Mouse (Mus musculus) liver, embryonic 11.5 days (tissue): ENCODE data around the gene Epb41. TPM values are rescaled to one million over a fixed set of nuclear protein-coding genes. Genes with fewer than 3 reads are reported as not detected.

ENCODE experiments used
- ATAC-seq: fragments of 200-750 bp; cut with Nextera tagmentation; replicated peaks from 2 replicates; pipeline ENCODE4 v1.8.0; 2017; ENCODE audit warnings: moderate number of reproducible peaks, mild to moderate bottlenecking, moderate TSS enrichment, moderate library complexity; ENCODE audit not compliant: low FRiP score
- DNase-seq: peaks from one replicate; pipeline ENCODE4 v3.0.0-alpha.2; 2017; ENCODE audit warnings: low spot score
- H3K27ac ChIP-seq: fragments of 300-500 bp; sonication (generic); 2 replicates; pipeline ENCODE4 v1.5.1; 2014; ENCODE audit warnings: mild to moderate bottlenecking, low read depth, low read length, control low read depth
- H3K27me3 ChIP-seq: fragments of 300-500 bp; sonication (generic); replicated peaks from 2 replicates; pipeline ENCODE4 v1.6.1; 2014; ENCODE audit warnings: low read length, mixed read lengths; ENCODE audit not compliant: control insufficient read depth, insufficient read depth
- H3K36me3 ChIP-seq: fragments of 300-500 bp; sonication (generic); 2 replicates; pipeline ENCODE4 v1.6.1; 2014; ENCODE audit warnings: mild to moderate bottlenecking, low read length, moderate library complexity, mixed read lengths; ENCODE audit not compliant: control insufficient read depth, insufficient read depth
- H3K4me1 ChIP-seq: fragments of 300-500 bp; sonication (generic); replicated peaks from 2 replicates; pipeline ENCODE4 v1.6.1; 2014; ENCODE audit warnings: low read length, mixed read lengths; ENCODE audit not compliant: control insufficient read depth, insufficient read depth
- H3K4me2 ChIP-seq: fragments of 300-500 bp; sonication (generic); 2 replicates; pipeline ENCODE4 v1.6.1; 2014; ENCODE audit warnings: mild to moderate bottlenecking, control low read depth, moderate library complexity
- H3K4me3 ChIP-seq: fragments of 300-500 bp; sonication (generic); 2 replicates; pipeline ENCODE4 v1.5.1; 2014; ENCODE audit warnings: low read depth, low read length, control low read depth
- H3K9ac ChIP-seq: fragments of 300-500 bp; sonication (generic); 2 replicates; pipeline ENCODE4 v1.6.1; 2014; ENCODE audit warnings: low read depth, low read length, control low read depth
- H3K9me3 ChIP-seq: fragments of 300-500 bp; sonication (generic); 2 replicates; pipeline ENCODE4 v1.6.1; 2016; ENCODE audit warnings: low read length, inconsistent platforms, mixed read lengths; ENCODE audit not compliant: control insufficient read depth
- WGBS: fragments of 180-500 bp; shearing (Covaris S2); extraction: QIAGEN DNeasy Blood & Tissue Kit; methylation state at CpG from one replicate; pipeline ENCODE4 v1.1.7; 2014; 5-methylcytosine and 5-hydroxymethylcytosine counted together
- polyA plus RNA-seq: library from polyadenylated mRNA; unstranded; fragments of >200 nt; fragmentation: Nextera tagmentation; extraction: Ambion mirVana; gene quantifications from 2 replicates; pipeline ENCODE4 v1.2.1, GENCODE M21; 2014

The Epb41 gene
- polyA plus RNA-seq, 1 experiment from 2014 or later, result 108 TPM

GRCm38 (mm10) chr4:132021883-132022282 lies 53.2 kb downstream of the Epb41 start:
- H3K4me3 ChIP-seq, result no peak overlapping the region
- peaks cover 2% of the 10 kb centered on the region; the same call in 1 of the 2 replicates for H3K36me3 ChIP-seq
- H3K27me3 ChIP-seq, result no peaks in the 10 kb centered on the region
- H3K9me3 ChIP-seq, result 0 out of 2 replicates have a peak, but pooled peaks cover 4% of the 10 kb centered on the region
- peaks cover 12% of the 10 kb centered on the region for H3K4me1 ChIP-seq
- no peak overlapping the region for H3K27ac ChIP-seq
- 59% methylated on average over 7 of the region's 7 CpGs for WGBS
- no peak overlapping the region for H3K4me2 ChIP-seq
- ATAC-seq (peak; percentile 67; the same call in 1 of the 2 replicates), DNase-seq (no peak)
- no peak overlapping the region for H3K9ac ChIP-seq

DNA sequence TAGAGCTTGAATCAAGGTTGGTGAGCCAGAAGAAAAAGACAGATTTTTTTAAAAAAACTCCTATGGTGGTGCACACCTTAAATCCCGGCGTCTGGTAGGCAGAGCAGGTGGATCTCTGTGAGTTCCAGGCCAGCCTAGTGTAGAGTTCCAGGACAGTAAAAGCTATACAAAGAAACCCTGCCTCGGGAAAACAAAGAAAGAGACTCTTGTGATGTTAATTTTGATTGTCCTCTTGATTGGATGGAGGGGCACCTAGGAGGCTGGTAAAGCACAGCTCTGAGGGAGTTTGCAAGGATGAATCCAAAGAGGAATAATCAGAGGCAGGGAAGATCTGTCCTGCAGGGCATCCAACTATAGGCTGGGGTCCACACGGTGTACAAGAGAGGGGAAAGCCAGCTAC lies 56.6 kb downstream of the Epb41 start:
- no peaks in the 10 kb centered on the region for H3K27me3 ChIP-seq
- ATAC-seq (no peak), DNase-seq (no peak)
- WGBS, result 64% methylated on average over 4 of the region's 4 CpGs
- no peak overlapping the region for H3K27ac ChIP-seq
- peaks cover 12% of the 10 kb centered on the region for H3K4me1 ChIP-seq
- H3K4me3 ChIP-seq, result no peak overlapping the region
- no peaks in the 10 kb centered on the region for H3K9me3 ChIP-seq
- no peak overlapping the region for H3K9ac ChIP-seq
- no peak overlapping the region for H3K4me2 ChIP-seq
- H3K36me3 ChIP-seq, result 0 out of 2 replicates have a peak, but pooled peaks cover 2% of the 10 kb centered on the region

GRCm38 (mm10) chr4:132015374-132015773 lies 59.7 kb downstream of the Epb41 start:
- Histone ChIP-seq H3K4me1 (peaks cover 9% of the 10 kb centered on the region), H3K4me2 (no peak overlapping the region), H3K27me3 (no peaks in the 10 kb centered on the region), H3K9me3 (no peaks in the 10 kb centered on the region), H3K9ac (no peak overlapping the region), H3K4me3 (no peak overlapping the region), H3K36me3 (0 out of 2 replicates have a peak, but pooled peaks cover 2% of the 10 kb centered on the region), H3K27ac (no peak overlapping the region)
- WGBS, result 54% methylated on average over 3 of the region's 3 CpGs
- DNase-seq (no peak), ATAC-seq (no peak)

DNA sequence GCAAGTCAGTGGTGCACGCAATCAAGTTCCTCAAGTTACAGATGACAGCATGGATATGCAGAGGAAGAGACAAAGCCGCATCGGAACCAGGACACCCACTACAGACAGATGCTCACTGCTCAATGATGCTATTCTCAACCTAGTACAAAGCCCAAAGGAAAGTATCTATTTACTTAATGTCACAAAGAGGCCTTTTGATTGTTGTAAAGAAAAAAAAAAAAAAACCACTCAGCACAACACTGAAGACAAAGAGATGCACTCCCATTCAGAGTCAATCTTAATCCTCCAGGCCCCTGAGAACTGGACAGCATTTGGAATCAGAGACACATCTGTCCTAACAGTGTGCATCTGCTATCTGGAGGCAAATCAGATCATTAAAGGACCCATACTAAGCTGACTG lies 63.5 kb downstream of the Epb41 start:
- no peak for ATAC-seq
- H3K4me1 ChIP-seq, result peaks cover 9% of the 10 kb centered on the region

DNA sequence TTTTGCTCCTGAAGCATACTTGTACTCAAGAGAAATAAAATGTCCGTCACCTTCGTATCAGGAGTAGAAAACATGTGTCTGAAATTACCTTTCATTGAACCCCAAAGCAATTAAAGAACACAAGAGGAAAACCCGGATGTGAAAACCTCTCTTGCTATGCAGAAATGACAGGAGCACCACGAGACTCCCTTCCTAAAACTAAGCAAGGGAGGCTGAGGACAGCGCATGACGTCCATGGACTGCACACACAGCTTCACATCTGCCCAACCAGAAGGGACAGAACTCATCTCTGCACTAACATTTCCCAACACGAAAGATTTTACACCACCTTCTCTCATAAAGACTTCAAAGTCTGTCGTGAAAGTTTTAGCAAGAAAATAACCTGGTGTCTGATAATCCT lies 64.7 kb downstream of the Epb41 start:
- Histone ChIP-seq H3K27me3 (no peaks in the 10 kb centered on the region), H3K9me3 (no peaks in the 10 kb centered on the region), H3K4me1 (peaks cover 1% of the 10 kb centered on the region), H3K4me3 (no peak overlapping the region), H3K9ac (no peak overlapping the region), H3K36me3 (peaks cover 13% of the 10 kb centered on the region), H3K4me2 (no peak overlapping the region), H3K27ac (no peak overlapping the region)
- no peak for ATAC-seq
- DNase-seq, result no peak
- 89% methylated on average over 8 of the region's 8 CpGs for WGBS

More for the DNA sequence above, 63.5 kb downstream of the Epb41 start:
- WGBS, result 87% methylated on average over 3 of the region's 3 CpGs
- H3K4me3 ChIP-seq, result no peak overlapping the region
- H3K9ac ChIP-seq, result no peak overlapping the region
- no peak overlapping the region for H3K4me2 ChIP-seq
- H3K9me3 ChIP-seq, result no peaks in the 10 kb centered on the region
- H3K36me3 ChIP-seq, result peaks cover 6% of the 10 kb centered on the region; the same call in 1 of the 2 replicates
- no peak overlapping the region for H3K27ac ChIP-seq
- no peaks in the 10 kb centered on the region for H3K27me3 ChIP-seq
- DNase-seq, result no peak

DNA sequence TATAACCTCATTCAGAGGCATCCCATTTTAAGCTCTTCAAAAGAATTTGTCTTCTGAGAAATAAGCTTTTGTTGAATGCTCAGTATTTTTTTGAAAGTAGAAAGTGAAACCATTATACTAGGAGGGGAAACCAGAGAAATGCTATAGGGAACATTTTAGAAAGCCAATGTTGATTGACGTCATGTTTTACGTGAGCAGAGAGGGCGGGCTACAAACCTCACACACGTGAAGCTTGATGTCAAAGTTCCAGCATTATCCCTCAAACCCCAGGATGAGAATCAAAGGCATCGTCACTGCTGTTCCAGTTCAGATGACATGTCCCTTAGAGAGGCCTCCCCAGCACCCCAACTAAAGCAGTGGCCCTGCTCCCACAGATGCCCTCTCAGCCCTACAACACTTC lies 66.9 kb downstream of the Epb41 start:
- peaks cover 27% of the 10 kb centered on the region for H3K36me3 ChIP-seq
- no peaks in the 10 kb centered on the region for H3K9me3 ChIP-seq
- ATAC-seq (no peak), DNase-seq (no peak)
- H3K4me1 ChIP-seq, result no peaks in the 10 kb centered on the region
- no peak overlapping the region for H3K27ac ChIP-seq
- no peaks in the 10 kb centered on the region for H3K27me3 ChIP-seq
- H3K4me3 ChIP-seq, result no peak overlapping the region
- no peak overlapping the region for H3K4me2 ChIP-seq
- 81% methylated on average over 5 of the region's 5 CpGs for WGBS
- no peak overlapping the region for H3K9ac ChIP-seq

DNA sequence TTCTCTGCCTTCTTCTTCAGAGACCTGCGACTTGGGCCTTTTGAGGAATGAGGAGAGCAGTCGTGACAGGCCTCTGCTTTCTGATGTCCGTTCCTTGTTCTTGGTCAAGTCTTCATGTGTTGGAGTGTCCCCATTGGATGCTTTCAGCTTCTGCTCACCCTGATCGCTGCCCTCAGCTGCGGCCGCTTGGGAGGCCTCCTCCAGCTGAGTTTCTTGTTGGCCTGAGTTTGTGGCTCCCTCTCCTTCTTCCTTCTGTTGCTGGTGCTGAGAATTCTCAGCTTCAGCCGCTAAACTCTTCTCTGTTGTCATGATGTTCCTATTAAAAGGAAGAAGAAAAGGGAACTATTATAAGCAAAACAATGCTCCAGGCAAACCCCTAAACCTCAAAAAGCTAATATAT lies 68.0 kb downstream of the Epb41 start:
- Histone ChIP-seq H3K4me1 (no peaks in the 10 kb centered on the region), H3K4me3 (no peak overlapping the region), H3K9ac (no peak overlapping the region), H3K4me2 (no peak overlapping the region), H3K27ac (no peak overlapping the region), H3K27me3 (no peaks in the 10 kb centered on the region), H3K9me3 (no peaks in the 10 kb centered on the region), H3K36me3 (peaks cover 32% of the 10 kb centered on the region)
- 91% methylated on average over 7 of the region's 7 CpGs for WGBS
- no peak for ATAC-seq
- no peak for DNase-seq

GRCm38 (mm10) chr4:131998641-131999040 lies 76.5 kb downstream of the Epb41 start:
- Histone ChIP-seq H3K4me1 (no peaks in the 10 kb centered on the region), H3K4me3 (no peak overlapping the region), H3K9ac (no peak overlapping the region), H3K4me2 (no peak overlapping the region), H3K27me3 (no peaks in the 10 kb centered on the region), H3K9me3 (no peaks in the 10 kb centered on the region), H3K27ac (no peak overlapping the region), H3K36me3 (peaks cover 20% of the 10 kb centered on the region)
- 92% methylated on average over 7 of the region's 7 CpGs for WGBS
- ATAC-seq (no peak), DNase-seq (no peak)

GRCm38 (mm10) chr4:131997476-131997875 lies 77.6 kb downstream of the Epb41 start:
- H3K36me3 ChIP-seq, result peaks cover 12% of the 10 kb centered on the region
- H3K4me2 ChIP-seq, result no peak overlapping the region
- 89% methylated on average over 5 of the region's 5 CpGs for WGBS

More at GRCm38 (mm10) chr4:131997476-131997875, 77.6 kb downstream of the Epb41 start:
- Histone ChIP-seq H3K9me3 (no peaks in the 10 kb centered on the region), H3K27ac (no peak overlapping the region), H3K4me3 (no peak overlapping the region), H3K27me3 (no peaks in the 10 kb centered on the region), H3K9ac (no peak overlapping the region), H3K4me1 (no peaks in the 10 kb centered on the region)
- no peak for DNase-seq
- ATAC-seq, result no peak
